Mouse (Mus musculus): ENCODE measurements around the gene Ifngr1. TPM values are rescaled to one million over a fixed set of nuclear protein-coding genes. Genes with fewer than 3 reads are reported as not detected.

The Ifngr1 gene
- total RNA-seq, 2 experiments from 2014 or later = 57.1 to 63.8 TPM

- peak in 1 of 2 experiments; percentile 31 for DNase-seq
- intact Hi-C loops (cut with DNase I) = no loop called here
Observed at GRCm38 (mm10) chr10:19627748-19628147, 36.0 kb downstream of the Ifngr1 start.

- DNase-seq = no peak
- intact Hi-C loops (cut with DNase I) = no loop called here
Observed at GRCm38 (mm10) chr10:19631616-19632195, 40.0 kb downstream of the Ifngr1 start.

- intact Hi-C loops (cut with DNase I) = no loop called here
- DNase-seq = no peak
Observed at GRCm38 (mm10) chr10:19638851-19639250, 47.1 kb downstream of the Ifngr1 start.

GRCm38 (mm10) chr10:19639630-19640029 lies 47.9 kb downstream of the Ifngr1 start:
- intact Hi-C loops (cut with DNase I) = no loop called here
- DNase-seq = no peak

- DNase-seq = no peak
- intact Hi-C loops (cut with DNase I) = no loop called here
Observed at GRCm38 (mm10) chr10:19645119-19645518, 53.4 kb downstream of the Ifngr1 start.

- intact Hi-C loops (cut with DNase I) = no loop called here
- no peak for DNase-seq
Observed at GRCm38 (mm10) chr10:19657426-19657825, 65.7 kb downstream of the Ifngr1 start.

Other genes starting within 250 kb of the Ifngr1 start
- under 1 TPM in 1 of 2 experiments, not detected in 1; 0.10 TPM for gene Olig3, start 235.4 kb upstream of the Ifngr1 start, total RNA-seq (2021)
- not detected for gene Il22ra2, start 30.0 kb downstream of the Ifngr1 start, total RNA-seq (2021)
- gene Il20ra, start 120.6 kb downstream of the Ifngr1 start, total RNA-seq (2021) = not detected

Measured in heart, postnatal 14 days (tissue).